Mouse (Mus musculus) 3134 (cell line): ENCODE measurements around the gene Sdk2.

Experiments used
- DNase-seq: peaks from one replicate; pipeline ENCODE4 v3.0.0-alpha.2; 2011; ENCODE audit warnings: low spot score; ENCODE audit not compliant: insufficient read length; ENCODE audit errors: extremely low read depth

Gene Sdk2

DNA sequence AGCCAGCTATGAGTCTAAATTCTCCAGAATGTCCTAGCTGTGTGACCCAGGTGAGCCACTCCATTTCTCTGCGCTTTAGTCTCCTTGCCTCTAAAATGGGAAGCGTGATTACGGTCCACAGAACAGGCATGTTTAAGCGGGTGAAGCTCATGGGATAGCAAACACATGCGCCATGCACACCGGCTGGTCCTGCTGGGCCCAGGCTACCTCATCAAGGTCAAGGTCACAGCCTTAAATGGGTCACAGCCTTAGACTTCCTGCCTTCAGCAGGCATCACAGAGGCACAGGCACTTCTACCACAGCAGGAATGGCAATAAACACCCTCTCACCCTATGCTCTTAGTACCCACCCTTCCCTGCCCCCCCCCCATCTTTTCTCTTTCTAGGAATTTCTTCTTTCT, 72.9 kb downstream of the Sdk2 start:
- DNase-seq: no peak

DNA sequence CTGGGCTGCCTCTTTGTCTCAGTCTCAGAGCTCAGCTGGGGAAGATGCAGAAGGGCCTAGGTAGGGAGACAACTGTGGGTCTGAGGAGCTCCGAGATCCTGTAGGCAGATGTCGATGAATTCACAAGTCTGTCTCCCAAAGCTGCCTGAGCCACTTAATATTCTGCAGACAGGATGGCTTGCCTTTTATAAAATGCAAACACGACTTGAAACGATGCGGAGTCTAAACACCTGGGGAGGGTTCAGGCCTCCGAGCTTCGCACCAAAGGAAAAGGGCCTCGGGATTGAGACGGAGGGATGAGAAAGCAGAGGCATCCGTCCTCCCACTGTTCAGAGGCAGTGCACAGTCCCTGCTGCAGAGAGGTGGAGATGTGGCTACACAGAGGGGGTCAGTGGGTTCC, 74.0 kb downstream of the Sdk2 start:
- DNase-seq: no peak

DNA sequence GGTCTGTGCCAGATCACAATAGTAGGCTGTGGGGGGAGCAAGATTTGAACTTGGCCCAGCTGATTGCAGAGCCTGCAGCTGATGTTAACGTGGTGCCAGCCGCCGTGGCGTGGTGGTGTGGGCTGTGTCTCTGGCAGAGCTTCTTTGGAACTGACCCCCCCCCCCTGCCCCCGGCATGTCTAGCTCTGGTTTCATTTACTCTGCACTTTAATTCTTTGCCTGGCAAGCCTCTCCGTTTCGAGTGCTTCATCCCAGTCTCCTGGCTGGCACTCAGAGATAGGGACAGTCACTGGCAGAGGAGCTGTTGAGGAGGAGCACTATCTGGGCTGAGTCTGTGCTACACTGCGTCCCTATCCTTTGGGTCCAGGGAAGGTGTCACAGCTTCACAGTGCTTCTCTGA, 75.0 kb downstream of the Sdk2 start:
- no peak for DNase-seq

DNA sequence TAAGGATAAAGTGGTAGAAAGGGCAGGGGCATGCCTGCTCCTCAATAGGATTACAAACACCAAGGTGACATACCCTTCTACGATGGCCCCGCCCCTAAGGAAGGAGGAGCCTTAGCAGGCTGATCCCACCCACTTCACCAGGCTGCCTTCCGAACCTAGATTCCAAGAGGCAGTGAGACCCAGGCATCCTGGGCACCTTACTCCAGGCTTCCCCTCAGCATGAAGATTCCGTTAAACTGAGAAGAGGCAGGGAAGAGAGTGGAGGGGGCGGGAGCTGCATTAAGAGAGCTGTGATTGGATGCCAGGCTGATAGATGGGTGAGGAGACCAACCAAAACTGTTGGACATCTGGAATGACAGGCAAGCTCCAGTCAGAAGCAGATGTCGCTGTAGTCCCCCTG, 76.4 kb downstream of the Sdk2 start:
- DNase-seq: no peak

DNA sequence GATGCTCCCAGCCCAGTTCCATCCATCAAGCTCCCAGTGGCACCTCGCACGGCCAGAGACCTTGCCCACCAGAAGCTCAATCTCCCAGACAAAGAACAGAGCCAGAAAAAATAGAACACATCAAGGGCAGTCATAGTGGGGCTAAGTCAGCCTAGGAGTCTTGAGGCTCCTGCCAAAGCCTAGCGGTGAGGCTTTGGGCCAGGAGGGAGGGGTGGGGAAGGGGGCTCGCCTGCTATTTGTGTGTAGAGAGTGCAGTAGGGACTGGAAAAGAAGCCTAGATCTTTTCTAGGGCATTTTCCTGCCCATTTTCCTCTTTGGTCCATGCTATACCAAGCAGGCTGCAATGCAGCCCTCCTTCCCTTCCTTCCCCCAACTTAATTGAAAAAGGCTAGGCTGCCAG, 76.8 kb downstream of the Sdk2 start:
- no peak for DNase-seq

DNA sequence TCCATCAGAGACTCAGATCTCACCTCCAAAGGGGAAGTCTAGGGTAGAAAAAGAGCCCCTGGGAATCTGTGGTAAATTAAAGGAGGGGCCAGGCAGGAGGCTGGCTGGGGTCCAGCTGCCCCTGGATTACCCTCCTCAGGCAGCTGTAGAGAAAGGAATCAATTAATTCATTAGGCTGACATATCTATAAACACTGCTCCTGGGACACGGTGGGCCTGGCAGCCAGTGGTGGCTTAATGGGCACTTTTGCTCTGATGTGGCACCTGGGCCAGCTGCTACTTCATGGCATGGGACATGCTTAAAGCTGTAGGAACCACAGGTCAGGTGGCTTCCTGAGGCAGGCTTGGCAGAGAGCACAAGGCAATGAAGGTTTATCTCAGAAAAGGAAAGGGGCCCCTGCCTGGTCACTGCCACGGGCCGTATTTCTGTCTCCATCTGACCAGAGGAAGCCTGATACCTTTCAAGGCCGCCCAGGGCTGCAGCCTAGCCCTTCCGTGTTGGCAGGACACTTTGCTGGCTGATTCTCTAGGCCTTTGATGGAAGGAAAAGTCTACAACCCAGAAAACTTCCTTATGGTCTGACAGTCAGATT, 80.9 kb downstream of the Sdk2 start:
- DNase-seq: no peak

DNA sequence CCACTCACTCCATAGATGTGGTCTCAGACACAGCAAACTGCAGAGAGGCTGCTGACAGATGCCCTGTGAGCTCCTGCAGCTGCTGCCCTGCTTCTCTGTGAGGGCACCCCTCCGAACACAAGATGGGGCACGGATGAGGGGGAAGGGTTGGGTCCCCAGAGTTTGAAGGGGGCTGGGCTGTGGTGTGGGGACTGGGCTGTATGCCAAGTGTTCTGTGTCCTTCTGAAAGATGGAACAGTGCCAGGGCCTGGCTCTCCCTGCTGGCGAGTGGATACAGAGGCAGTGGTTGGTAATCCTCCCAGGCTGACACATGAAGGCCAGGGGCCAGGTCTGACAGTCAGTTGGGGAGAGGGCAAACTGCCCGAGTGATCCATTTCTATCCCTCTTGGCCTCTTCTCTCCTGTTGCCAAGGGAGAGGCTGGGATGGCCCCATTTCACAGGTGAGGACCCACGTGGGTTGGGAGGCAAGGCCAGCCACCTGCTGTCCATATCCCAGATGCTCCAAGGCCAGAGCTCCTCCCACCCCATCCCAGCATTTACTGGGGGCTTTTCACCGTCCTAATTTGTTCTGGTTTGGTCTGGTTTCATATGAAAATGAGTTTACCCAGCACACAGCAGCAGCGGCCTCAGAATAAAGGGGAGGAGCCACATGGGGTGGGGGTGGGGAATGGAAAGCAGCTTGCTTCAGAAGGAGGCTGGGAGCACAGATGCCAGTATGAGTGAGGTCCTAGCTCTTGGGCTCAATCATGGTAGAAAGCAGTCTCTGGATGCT, 84.9 kb downstream of the Sdk2 start:
- no peak for DNase-seq

DNA sequence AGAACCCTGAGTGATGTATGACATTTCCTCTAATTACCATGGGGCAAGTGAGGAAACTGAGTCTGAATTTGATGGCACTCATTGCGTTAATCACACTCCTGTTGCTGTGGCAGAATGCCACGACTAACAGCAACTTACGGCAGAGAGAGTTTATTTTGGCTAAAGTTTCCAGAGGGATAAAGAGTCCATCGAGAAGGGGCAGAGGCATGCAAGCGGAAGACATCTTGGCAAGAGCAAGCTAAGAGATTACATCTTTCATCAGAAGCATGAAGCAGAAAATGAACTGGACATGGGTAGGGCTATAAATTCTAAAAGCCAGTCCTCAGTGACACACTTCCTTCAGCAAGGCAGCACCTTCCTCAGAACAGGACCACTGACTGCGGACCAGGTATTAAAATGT, 85.8 kb downstream of the Sdk2 start:
- DNase-seq: no peak

DNA sequence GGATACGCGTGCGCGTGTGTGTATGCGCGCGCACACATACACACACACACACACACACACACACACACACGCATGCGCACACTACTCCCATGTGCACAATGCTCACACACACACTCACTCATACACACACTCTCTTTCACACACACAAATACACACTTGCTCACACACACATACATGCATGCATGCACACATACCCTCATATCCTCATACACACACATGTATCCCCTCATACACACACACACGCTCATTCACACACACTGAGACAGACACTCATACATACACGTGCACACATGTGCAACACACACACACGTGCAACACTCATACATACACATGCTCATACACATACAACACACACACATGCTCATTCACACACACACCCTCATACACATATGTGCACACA, 88.5 kb downstream of the Sdk2 start:
- DNase-seq: no peak

DNA sequence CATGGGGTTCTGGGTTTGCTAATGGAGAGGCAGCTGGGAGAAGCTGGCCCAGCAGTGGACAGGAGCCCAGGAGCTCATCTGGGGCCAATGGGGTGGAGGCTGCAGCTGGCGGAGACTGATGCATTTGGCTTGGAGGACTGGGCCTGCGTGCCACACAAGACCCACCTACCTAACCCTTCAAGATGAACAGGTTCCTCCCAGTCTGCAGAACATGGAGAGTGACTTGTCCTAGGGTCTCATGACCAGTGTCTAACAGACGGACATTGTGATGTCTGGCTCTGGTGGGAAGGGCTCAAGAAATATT, 91.2 kb downstream of the Sdk2 start:
- no peak for DNase-seq

DNA sequence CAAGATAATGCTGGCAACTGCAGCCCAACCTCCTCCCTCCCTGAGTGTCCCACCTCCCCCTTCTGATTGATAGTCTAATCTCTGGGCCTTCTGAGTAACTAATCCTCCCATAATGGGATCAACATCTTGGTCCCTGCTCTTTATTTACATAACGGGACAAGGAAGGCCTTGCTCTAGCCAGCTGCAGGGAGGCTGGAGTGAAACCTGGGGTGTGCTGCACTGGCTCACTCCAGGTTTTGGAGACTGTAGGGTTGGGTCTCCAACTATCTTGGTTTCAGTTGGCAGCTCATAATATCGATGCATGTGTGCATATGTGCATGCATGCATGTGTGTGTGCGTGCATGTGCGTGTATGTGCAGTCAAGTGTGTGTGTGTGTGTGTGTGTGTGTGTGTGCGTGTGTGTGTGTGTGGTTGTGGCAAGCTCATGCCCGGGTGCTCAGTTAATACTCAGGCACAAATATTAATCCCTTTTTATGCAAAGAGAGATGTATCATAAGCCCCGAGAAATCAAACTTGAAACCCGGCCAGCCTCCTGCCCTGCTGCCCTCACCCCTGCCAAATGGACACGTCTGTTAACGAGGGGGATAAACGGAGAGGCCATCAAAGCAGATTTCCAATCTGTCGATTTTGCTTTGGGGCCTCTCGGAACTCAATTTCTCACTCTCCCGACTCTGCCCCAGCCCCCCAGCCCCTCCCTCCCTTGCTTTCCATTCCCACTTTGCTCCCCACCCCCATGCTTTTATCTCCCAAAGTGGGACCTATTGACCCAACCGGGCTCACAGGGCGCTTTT, 91.8 kb downstream of the Sdk2 start:
- no peak for DNase-seq

DNA sequence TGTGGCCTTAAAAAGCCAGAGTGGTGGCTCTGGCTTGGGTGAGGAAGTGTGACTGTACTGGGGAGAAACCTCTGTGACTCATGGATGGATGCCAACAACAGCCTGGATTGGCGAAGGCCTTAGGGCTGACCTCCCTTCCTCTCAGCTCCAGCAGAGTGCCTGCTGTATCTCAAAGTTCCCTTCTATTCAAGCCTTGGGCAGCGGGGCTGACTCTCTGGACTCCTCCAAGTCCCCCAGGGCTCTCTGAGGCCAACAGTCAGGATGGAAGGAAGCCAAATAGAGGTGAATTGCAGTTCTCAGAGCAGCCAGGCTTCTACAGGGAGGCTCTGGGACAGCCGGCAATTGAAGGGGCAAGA, 94.4 kb downstream of the Sdk2 start:
- no peak for DNase-seq

DNA sequence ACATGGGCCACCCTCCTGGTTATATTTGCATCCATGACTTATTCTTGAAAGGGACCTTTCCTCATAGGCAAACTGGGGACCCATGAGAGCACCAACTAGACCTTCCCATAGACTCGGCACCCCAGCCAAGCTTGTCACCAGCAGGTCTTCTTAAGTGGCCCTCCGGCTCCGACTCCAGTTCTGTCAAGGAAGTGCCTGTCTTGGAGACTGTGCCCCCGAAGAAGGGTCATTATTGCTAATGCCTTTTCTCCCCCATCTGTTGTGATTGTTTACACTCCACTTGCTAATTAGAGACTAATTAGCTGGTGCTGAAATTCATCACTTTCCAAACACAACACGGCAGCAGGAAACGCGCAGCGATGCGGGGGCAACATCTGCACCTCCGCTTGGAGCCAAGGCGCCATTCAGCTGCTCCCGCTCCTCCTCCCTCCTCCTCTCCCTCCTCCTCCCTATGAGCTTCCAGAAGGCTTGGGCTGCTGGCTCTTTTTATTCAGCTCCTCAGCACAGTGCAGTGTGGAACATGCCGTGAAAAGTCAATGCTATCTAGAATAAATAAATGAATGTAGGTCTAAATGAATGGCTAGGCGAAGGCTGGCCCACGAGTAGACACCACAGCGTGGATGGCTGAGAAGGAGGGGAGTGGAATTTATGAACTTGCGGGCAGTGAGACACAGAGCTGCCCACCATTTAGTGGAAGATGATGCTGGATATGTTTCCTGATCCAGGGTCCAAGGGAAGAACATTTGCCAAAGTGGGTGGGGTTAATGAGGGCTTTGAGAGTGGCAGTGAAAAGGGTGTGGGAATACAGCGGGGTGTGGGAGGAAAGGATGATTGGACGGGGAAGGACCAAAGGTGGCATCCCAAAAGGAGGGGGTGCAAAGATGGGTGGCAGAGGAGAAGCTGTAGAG, 95.0 kb downstream of the Sdk2 start:
- no peak for DNase-seq

DNA sequence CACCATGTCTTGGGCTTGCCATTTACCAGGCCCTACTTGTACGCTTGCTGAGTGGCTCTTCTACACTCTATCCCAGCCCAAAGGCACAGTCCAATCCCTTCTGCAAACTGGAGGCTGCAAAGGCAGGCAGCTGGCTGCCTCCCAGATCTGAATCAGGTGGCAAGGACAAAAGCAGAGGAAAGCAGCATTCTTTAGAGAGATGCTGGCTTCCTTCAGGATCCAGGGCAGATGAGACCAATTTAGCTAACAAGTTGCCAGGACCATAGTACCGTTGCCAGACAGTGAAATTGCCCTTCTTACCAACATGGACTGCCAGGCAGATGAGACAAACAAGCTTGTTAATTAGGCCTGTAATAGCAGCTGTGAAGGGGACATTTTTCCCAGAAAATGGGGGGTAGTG, 96.8 kb downstream of the Sdk2 start:
- DNase-seq: no peak

DNA sequence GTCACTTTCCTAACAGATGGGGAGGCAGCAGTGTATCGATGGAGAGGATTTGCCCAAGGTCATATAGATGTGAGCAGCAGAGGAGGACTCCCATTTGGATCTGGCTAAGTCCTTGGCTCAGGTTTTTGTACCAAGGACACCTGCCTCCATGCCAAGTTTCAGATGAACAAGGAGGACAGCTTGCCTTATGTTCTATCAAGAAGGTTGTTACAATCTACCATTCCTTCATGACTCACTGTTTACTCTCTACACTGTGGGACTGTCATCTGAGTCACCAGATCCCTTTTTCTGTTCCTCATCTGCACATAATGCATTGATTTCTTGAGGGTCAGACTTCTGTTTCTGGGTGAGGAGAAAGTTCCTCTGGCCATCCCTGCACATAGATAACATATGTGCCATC, 101.6 kb downstream of the Sdk2 start:
- DNase-seq: no peak

DNA sequence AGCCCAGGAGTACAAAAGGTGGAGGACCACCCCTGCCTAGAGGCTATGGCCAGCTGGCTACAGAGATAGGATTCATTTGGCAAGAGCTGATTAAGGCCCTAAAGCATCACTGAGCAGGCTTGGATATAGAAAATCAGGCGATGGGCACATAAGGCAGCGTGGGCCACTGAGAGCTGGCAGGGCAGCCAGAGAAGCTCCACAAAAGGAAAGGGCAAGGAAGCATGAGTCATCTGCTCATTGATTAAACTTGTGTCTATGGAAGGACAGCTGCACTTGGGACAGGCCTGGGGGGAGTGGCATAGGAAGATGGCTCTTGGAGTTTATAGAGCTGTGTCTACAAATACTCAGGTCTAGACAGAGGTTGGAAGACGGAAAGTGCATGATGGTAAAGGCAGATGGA, 104.1 kb downstream of the Sdk2 start:
- DNase-seq: no peak

DNA sequence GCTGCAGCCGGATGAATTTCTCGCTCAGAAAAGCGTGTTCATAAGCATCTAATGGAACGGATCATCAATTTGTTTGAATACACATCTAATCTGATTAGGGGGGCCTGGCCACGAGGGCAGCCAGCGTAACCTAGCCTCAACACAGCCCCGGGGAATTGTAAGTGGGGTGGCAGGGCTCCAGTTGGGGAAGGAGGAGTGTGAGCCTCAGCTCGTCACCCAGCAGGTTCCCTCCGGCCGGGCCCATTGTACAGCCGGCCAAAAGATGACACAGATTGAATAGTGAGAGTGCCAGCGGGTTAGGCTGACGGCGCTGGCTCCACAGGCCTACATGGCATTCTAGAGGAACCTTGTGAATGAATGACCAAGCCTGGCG, 115.2 kb downstream of the Sdk2 start:
- no peak for DNase-seq

DNA sequence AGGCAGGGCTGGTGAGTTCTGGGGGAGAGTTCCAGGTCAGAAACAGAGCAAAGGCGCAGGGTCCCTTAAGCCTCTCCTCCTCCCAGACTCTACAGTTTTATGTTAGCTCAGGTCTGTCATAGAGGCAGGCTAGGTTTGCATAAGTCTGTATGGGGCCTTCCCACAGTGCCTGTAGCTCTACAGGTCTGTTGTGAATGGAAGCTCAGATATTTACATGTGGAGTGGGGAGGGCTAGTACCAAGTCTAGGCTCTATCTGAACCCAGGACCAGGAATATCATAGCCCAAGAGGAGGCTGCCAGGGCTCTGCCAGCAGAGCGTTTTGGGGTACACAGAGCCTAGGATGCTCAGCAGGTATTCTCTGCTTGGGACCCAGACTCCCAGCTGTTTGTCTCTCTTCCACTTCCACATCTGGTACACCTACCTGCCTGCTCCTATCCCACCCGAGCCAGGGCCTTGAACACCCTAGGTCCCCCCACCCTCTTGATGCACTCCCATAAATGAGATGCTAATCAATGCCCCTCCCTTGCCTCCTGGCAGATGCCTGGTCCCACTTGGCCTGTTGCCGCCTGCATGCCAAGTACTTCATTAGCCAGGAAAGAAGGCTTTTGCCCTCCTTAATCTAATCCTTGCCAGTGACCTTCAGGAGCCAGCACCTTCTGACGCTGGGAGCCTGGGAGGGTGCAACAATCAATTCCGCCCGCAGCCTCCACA, 115.8 kb downstream of the Sdk2 start:
- no peak for DNase-seq

DNA sequence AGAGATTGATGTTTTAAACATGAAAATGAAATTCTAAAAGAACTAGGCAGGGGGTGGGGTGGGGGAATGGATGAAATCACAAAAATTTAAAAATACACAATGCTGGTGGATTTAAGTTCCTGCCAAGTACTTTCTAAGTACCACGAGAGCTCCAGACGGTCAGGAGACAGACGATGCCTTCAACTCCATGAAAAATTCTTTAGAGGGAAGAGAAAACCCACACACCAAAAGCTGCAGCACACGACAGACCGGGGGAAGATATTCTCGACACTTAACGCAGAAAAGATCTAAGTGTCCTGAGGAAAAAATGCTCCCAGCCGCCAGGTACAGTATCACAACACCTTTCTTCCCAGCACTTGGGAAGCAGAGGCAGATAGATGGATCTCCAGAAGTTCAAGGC, 118.2 kb downstream of the Sdk2 start:
- DNase-seq: no peak

DNA sequence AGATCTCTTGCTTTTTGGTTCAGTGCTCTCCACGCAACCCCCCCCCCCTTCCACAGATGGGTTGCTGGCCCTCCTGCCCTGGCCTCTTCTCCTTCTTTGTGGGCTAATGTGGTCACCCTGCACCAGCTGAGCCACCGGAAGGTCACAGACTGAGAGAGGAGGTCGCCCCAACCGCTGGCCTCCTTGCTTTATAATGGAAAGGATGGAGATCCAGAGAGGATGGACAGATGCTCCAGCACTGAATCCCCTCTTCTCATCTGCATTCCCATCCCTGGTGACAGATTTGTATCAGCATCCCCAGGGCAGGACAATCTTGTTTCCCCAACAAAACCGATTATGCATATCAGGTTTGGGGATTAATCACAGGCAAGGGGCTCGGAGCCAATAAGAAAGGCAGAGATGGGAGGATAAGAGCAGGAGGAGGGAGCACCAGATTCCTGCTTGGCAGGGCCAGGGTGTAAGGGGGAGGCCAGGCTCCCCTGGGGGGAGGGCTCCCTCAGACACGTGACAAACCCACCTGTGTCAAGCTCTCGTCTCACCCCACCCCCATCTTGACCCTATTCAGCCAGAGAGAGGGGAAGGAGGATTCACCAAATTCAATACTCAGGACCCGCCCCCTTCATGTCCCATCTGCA, 124.6 kb downstream of the Sdk2 start:
- no peak for DNase-seq
